Mouse (Mus musculus): ENCODE measurements around the gene Ablim2. TPM values are rescaled to one million over a fixed set of nuclear protein-coding genes. Genes with fewer than 3 reads are reported as not detected.
A peak's percentile ranks its signal among the peaks of the same experiment; 100 is the strongest.

The Ablim2 gene
- total RNA-seq, 2 experiments from 2014 or later = 168 to 215 TPM

DNA sequence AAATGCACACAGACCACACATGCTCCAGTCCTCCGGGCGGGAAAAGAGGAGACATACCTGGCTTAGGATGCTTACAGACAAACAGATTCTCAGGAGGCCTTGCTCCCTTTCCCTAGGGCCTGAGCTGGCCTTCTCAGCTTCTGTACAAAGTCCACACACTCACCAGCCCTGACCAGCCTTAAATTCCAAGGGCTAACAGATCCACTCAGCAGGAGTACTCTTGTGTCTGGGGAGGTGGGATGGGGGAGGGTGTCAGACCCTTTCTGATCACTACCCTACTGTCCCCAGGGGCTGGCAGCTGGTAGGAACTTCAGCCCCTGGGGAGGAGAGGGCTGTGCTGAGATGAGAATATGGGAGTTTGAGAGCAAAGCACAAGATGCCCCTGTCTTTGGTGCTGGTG lies 18.7 kb upstream of the Ablim2 start:
- no peak for DNase-seq (ENCODE audit: low spot score in 2 of 2)

DNA sequence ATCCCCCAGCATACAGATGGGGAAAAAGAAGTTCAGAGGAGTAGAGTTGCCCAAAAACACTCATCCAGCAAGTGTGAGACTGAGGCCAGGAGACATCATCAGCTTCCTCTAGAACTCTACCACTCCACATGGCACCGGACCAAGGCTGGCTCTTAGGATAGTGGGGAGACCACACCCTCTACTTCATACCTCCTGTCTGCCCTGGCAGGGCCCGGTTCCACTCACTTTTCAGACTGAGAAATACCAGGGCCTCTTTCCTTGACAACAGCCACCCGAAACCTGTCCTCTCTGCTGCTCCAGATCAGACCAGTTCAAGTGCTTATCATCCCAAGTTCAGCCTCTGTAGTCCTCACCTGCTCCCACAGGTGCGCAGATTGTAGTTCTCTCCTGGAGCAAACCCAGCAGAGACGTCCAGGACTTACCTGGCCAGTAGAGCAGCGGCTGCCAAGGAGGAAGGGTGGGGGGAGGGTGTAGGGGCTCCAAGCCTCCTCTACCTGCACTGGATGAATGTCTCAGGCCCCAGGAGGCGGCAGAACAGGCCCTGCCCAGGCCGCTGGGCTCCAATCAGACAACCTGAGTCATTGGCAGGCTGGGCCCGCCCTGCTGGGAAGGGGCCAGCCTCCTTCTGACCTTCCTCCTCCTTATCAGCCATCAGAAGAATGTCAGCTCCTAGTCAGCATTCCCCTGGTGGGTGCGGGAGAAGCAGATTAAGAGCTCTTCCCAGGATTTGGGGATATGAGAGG lies 18.0 kb upstream of the Ablim2 start, which contains the start of gene Sh3tc1:
Gene Sh3tc1, minus strand, starts transcription at position 452 of the 743 bp plus-strand sequence.
- DNase-seq (ENCODE audit: low spot score in 2 of 2) = no peak

DNA sequence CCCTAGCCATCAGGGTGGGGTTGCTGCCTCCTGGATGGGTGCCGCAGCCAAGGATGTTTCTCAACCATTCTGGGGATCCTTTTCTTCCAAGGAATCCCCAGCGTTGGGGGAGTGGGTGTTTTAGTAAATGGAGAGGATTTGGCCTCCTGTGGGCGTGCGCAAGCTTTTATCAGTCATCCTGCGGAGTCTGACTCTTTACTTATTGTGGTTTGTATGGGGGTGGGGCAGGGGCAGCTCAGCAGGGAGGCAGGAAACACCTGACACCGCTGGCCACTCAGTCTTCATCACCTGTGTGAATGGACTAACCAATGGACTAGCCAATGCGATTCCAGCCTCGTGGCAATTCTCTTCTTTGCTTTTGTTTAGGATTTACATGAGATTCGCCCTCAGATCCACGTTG lies 17.0 kb upstream of the Ablim2 start:
- no peak for DNase-seq (ENCODE audit: low spot score in 2 of 2)

GRCm38 (mm10) chr5:35741225-35741820 lies 16.4 kb upstream of the Ablim2 start:
- no peak for DNase-seq (ENCODE audit: low spot score in 2 of 2)

DNA sequence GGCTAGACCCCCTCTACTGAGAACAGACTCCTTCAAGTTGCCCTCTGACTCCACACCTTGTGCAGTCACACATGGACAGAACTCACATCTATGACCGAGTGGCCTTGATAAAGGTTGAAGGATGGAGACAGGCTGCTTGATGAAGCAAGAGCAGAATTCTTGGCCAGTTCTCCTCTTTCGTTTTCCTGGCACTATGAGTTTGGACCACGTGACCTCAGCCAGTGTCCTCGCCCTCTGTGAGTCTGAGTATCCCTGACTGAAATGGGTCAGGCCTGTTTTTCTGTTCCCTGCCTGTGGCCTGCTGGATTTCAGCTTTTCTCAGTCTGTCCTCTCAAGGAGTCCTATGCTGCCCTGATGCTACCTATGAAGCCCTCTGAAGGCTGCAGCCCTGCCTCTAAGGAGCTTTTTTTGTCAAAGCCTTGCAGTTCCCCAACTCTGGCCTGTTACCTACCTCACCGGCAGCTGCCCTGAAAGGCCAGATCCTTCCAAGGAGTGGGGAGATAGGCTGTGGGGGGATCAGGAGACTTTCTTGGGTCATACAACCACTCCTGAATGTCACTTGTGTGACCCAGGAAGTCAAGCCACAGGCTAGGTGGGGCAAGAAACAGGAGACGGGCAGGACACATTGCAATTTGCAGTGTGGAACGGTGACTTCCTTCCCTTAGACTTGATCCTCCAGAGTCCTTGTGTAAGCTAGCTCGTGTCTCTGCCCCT lies 14.3 kb upstream of the Ablim2 start:
- no peak for DNase-seq (ENCODE audit: low spot score in 2 of 2)

DNA sequence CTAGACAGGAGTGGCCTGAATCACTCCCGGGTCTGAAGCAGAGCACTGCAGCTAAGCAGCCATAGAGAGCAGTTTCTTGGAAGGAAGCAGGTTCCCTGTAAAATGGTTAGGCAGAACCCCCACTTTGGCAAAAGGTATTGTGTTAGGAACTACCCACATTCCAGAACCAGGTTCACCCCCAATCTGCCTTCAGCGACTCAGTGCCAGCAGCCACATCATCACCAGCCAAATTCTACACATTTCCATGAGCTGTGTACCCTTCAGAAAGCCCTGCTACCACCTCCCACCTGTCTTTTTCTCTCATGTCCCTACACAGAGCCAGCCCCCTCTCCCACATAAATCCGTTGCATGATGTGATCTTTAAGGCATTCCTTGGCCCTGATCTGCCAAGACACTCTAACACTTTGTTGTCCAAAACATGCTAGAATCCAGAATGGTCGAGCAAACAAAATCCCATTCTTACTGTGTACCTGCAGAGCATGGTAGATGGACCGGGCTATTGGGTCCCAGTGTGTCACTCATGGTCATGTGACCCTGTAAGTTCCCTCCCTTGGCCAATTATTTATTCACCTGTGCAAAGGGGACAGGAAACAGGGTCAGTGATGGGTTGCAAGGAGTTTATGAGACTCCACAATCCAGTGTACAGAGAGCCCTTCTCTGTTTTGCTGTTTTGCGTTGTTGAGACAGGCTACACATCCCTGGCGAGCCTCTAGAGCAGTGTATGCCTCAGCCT lies 13.5 kb upstream of the Ablim2 start:
- DNase-seq (ENCODE audit: low spot score in 2 of 2) = peak; percentile 44 to 46

DNA sequence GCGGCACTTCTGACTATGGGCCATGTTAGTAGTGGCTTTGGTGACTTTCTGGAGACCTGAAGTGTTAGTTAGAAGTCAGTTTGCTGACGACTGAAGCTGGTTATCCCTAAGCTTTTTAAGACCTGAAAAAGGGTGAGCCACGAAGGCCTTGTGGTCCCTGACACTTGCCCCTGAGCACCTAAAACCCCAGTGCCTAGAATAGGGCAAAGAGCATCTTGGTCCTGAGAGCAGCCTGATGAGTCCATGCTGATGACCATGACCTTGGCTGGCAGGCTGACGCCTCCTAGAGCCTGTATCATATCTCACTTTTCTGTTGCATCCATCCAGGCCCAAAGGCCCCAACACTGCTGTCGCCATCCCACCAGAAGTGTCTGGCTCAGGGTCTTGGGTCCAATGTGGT lies 12.3 kb upstream of the Ablim2 start:
- no peak for DNase-seq (ENCODE audit: low spot score in 2 of 2)

- DNase-seq (ENCODE audit: low spot score in 2 of 2) = peak; percentile 76 to 85
Measured at GRCm38 (mm10) chr5:35746910-35747309, 10.8 kb upstream of the Ablim2 start.

GRCm38 (mm10) chr5:35749416-35749815 lies 8.3 kb upstream of the Ablim2 start:
- no peak for DNase-seq (ENCODE audit: low spot score in 2 of 2)

DNA sequence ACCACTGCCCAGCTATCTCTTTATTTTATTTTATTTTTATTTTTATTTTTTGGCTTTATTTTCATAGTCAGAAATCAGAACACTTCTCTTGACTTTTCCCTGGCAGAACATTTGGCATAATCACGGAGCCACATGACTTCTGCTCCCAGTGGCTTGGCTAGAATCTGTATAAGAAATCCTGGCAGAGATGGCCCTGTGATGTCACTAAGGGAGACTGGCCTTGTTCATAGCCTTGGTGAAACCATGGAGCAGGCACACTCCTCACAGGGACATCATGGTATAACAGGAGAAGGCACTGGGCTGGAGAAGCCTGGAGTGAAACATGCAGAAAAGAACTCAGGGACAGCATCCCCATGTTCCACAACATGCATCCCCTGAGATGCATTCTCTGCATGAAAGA lies 7.7 kb upstream of the Ablim2 start:
- DNase-seq (ENCODE audit: low spot score in 2 of 2) = no peak

DNA sequence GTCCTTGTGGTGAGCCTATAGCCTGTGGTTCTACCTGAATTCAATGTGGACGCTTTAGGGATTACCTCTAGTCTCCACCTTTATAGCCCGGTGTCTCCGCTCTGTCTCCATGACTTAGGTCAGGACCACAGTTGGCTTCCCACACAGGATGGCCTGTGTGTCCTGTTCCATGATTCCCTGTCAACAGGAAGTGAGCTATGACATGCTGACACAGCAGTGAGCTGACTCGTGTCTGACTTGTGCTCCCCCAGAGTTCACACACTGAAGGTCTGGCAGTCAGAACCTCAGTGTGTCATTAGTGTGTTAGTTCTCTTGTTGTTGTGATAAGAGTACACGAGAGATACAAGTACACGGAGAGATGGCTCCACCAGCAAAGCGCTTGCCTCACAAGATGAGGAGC lies 6.7 kb upstream of the Ablim2 start:
- DNase-seq (ENCODE audit: low spot score in 2 of 2) = no peak

- peak; percentile 61 to 71 for DNase-seq (ENCODE audit: low spot score in 2 of 2)
Measured at GRCm38 (mm10) chr5:35755131-35755733, 2.4 kb upstream of the Ablim2 start.

DNA sequence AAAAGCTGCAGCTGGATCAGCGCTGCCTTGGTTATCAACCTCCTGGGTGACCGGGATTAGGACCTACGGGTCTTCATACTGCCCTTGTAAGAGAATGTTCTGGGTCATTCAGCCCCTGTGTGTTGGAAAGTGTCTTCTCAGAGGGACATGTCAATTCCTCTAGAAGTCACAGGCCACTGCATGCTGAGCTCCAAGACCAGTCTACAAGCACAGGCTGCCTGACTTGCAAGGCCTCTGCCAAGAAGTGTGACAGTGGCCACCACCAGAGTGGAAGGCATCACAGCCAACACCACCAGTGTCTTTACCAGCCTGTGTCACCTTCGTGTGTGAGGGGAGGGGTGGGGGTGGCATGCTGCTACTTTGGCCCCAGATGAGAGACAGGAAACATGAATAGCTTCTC lies 1.7 kb upstream of the Ablim2 start:
- DNase-seq (ENCODE audit: low spot score in 2 of 2) = no peak

GRCm38 (mm10) chr5:35756997-35757638 lies 562 bp upstream of the Ablim2 start:
- peak; percentile 74 to 83 for DNase-seq (ENCODE audit: low spot score in 2 of 2)

GRCm38 (mm10) chr5:35758081-35759053 lies 687 bp downstream of the Ablim2 start:
- peak; percentile 61 to 79 for DNase-seq (ENCODE audit: low spot score in 2 of 2)

GRCm38 (mm10) chr5:35761323-35761722 lies 3.6 kb downstream of the Ablim2 start:
- DNase-seq (ENCODE audit: low spot score in 2 of 2) = no peak

GRCm38 (mm10) chr5:35762388-35762787 lies 4.7 kb downstream of the Ablim2 start:
- peak in 1 of 2 experiments; percentile 48 for DNase-seq (ENCODE audit: low spot score in 2 of 2)

DNA sequence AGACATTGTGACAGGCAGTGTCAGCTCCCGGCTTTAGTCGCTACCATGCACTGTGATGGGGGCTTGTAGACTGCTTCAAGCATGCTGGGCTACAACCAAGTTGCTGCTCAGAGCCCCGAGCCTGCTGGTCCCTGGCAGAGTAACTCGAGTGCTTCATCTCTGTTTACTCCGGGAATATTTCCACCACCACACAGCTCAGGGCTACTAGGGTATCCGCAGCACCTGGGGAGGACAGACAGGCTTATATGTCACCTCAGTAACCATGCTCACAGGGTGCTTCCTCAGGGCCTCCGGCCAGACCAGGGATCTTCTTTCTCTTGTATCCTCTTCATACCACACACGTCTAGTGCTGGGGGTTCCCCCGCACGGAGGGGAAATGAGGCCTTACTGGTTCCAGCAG lies 5.2 kb downstream of the Ablim2 start:
- no peak for DNase-seq (ENCODE audit: low spot score in 2 of 2)

- DNase-seq (ENCODE audit: low spot score in 2 of 2) = no peak
Measured at GRCm38 (mm10) chr5:35765909-35766308, 8.2 kb downstream of the Ablim2 start.
